Mouse (Mus musculus): ENCODE data around the gene Ccdc92b. TPM values are rescaled to one million over a fixed set of nuclear protein-coding genes. Genes with fewer than 3 reads are reported as not detected.

Ccdc92b gene
- polyA plus RNA-seq, 1 experiment from 2014 or later = 3.3 TPM

GRCm38 (mm10) chr11:74589401-74590238 is 29.8 kb upstream of the Ccdc92b start:
- peak overlapping the region; percentile 61 for H3K4me2 ChIP-seq
- no peaks in the 10 kb centered on the region for H3K9me3 ChIP-seq
- no peaks in the 10 kb centered on the region for H3K36me3 ChIP-seq (replicated peaks)
- peak; percentile 94 for ATAC-seq (replicated peaks)
- H3K27ac ChIP-seq = peak overlapping the region; percentile 83
- peak overlapping the region; percentile 53 for H3K4me3 ChIP-seq
- 2% methylated on average over 66 of the region's 66 CpGs for WGBS
- peak overlapping the region; percentile 56 for H3K9ac ChIP-seq
- peaks cover 33% of the 10 kb centered on the region for H3K4me1 ChIP-seq
- H3K27me3 ChIP-seq (replicated peaks) = peaks cover 24% of the 10 kb centered on the region; the same call in 1 of the 2 replicates

GRCm38 (mm10) chr11:74590239-74590596 is 29.2 kb upstream of the Ccdc92b start:
- Histone ChIP-seq H3K4me1 (peaks cover 33% of the 10 kb centered on the region), H3K27me3 (replicated peaks) (peaks cover 24% of the 10 kb centered on the region; the same call in 1 of the 2 replicates), H3K27ac (peak overlapping the region; percentile 83), H3K4me2 (peak overlapping the region; percentile 61), H3K36me3 (replicated peaks) (no peaks in the 10 kb centered on the region), H3K4me3 (peak overlapping the region; percentile 53), H3K9me3 (no peaks in the 10 kb centered on the region), H3K9ac (peak overlapping the region; percentile 56)
- WGBS = under 1% methylated on average over 25 of the region's 25 CpGs
- ATAC-seq (replicated peaks) = peak; percentile 55; the same call in 1 of the 2 replicates

GRCm38 (mm10) chr11:74590691-74591090 is 28.7 kb upstream of the Ccdc92b start:
- no peaks in the 10 kb centered on the region for H3K36me3 ChIP-seq (replicated peaks)
- H3K9ac ChIP-seq = peak overlapping the region; percentile 56
- H3K27me3 ChIP-seq (replicated peaks) = peaks cover 24% of the 10 kb centered on the region; the same call in 1 of the 2 replicates
- H3K4me3 ChIP-seq = peak overlapping the region; percentile 53
- peak overlapping the region; percentile 61 for H3K4me2 ChIP-seq
- peaks cover 33% of the 10 kb centered on the region for H3K4me1 ChIP-seq
- 22% methylated on average over 13 of the region's 13 CpGs for WGBS
- H3K27ac ChIP-seq = peak overlapping the region; percentile 83
- no peak for ATAC-seq (replicated peaks)
- H3K9me3 ChIP-seq = no peaks in the 10 kb centered on the region

- no peak for ATAC-seq (replicated peaks)
- 86% methylated on average over 3 of the region's 3 CpGs for WGBS
- H3K4me1 ChIP-seq = peaks cover 24% of the 10 kb centered on the region
- no peaks in the 10 kb centered on the region for H3K9me3 ChIP-seq
- no peak overlapping the region for H3K4me3 ChIP-seq
- H3K27ac ChIP-seq = no peak overlapping the region
- H3K4me2 ChIP-seq = no peak overlapping the region
- H3K36me3 ChIP-seq (replicated peaks) = no peaks in the 10 kb centered on the region
- H3K9ac ChIP-seq = no peak overlapping the region
- peaks cover 24% of the 10 kb centered on the region; the same call in 1 of the 2 replicates for H3K27me3 ChIP-seq (replicated peaks)
Observed at GRCm38 (mm10) chr11:74592246-74592645, 27.2 kb upstream of the Ccdc92b start.

- Histone ChIP-seq H3K27me3 (replicated peaks) (no peaks in the 10 kb centered on the region; the same call in 1 of the 2 replicates), H3K9ac (no peak overlapping the region), H3K9me3 (no peaks in the 10 kb centered on the region), H3K4me3 (no peak overlapping the region), H3K4me2 (no peak overlapping the region), H3K4me1 (no peaks in the 10 kb centered on the region), H3K27ac (no peak overlapping the region), H3K36me3 (replicated peaks) (no peaks in the 10 kb centered on the region)
- ATAC-seq (replicated peaks) = no peak
- WGBS = 83% methylated on average over 4 of the region's 4 CpGs
Observed at GRCm38 (mm10) chr11:74597283-74597989, 22.0 kb upstream of the Ccdc92b start.

- H3K27ac ChIP-seq = no peak overlapping the region
- H3K27me3 ChIP-seq (replicated peaks) = no peaks in the 10 kb centered on the region; the same call in 1 of the 2 replicates
- no peaks in the 10 kb centered on the region for H3K9me3 ChIP-seq
- no peaks in the 10 kb centered on the region for H3K4me1 ChIP-seq
- H3K9ac ChIP-seq = no peak overlapping the region
- H3K4me3 ChIP-seq = no peak overlapping the region
- no peak overlapping the region for H3K4me2 ChIP-seq
- H3K36me3 ChIP-seq (replicated peaks) = no peaks in the 10 kb centered on the region
- ATAC-seq (replicated peaks) = no peak
Observed at GRCm38 (mm10) chr11:74597990-74598337, 21.4 kb upstream of the Ccdc92b start.

GRCm38 (mm10) chr11:74602286-74602685 is 17.1 kb upstream of the Ccdc92b start:
- no peak overlapping the region for H3K9ac ChIP-seq
- no peaks in the 10 kb centered on the region for H3K4me1 ChIP-seq
- 82% methylated on average over 1 of the region's 1 CpGs for WGBS
- H3K36me3 ChIP-seq (replicated peaks) = no peaks in the 10 kb centered on the region
- no peak overlapping the region for H3K4me3 ChIP-seq
- no peak overlapping the region for H3K4me2 ChIP-seq
- no peaks in the 10 kb centered on the region for H3K27me3 ChIP-seq (replicated peaks)
- H3K27ac ChIP-seq = no peak overlapping the region
- no peak for ATAC-seq (replicated peaks)
- no peaks in the 10 kb centered on the region for H3K9me3 ChIP-seq

GRCm38 (mm10) chr11:74610068-74610467 is 9.3 kb upstream of the Ccdc92b start:
- WGBS = 27% methylated on average over 5 of the region's 5 CpGs
- H3K27me3 ChIP-seq (replicated peaks) = peaks cover 34% of the 10 kb centered on the region
- no peak for ATAC-seq (replicated peaks)
- H3K4me2 ChIP-seq = peak overlapping the region; percentile 84
- no peaks in the 10 kb centered on the region for H3K9me3 ChIP-seq
- H3K4me1 ChIP-seq = peaks cover 9% of the 10 kb centered on the region
- no peak overlapping the region for H3K27ac ChIP-seq
- peak overlapping the region; percentile 43 for H3K4me3 ChIP-seq
- H3K9ac ChIP-seq = 0 out of 2 replicates have a peak overlapping the region, but pooled peaks have one; percentile 43
- H3K36me3 ChIP-seq (replicated peaks) = no peaks in the 10 kb centered on the region

GRCm38 (mm10) chr11:74610545-74611176 is 8.7 kb upstream of the Ccdc92b start, which contains the start of gene Rap1gap2:
Gene Rap1gap2 (minus strand): TSS chr11:74610915.
- Histone ChIP-seq H3K9me3 (no peaks in the 10 kb centered on the region), H3K27ac (no peak within 1 kb of the TSS), H3K4me1 (peaks cover 9% of the 10 kb centered on the region), H3K4me3 (peak within 1 kb of the TSS; percentile 43), H3K9ac (peak within 1 kb of the TSS; percentile 43), H3K36me3 (replicated peaks) (no peaks in the 10 kb centered on the region), H3K4me2 (peak within 1 kb of the TSS; percentile 84), H3K27me3 (replicated peaks) (peaks cover 34% of the 10 kb centered on the region)
- 1% methylated on average over 50 of the region's 50 CpGs for WGBS
- ATAC-seq (replicated peaks) = peak; percentile 30; the same call in 1 of the 2 replicates

- no peak overlapping the region for H3K4me3 ChIP-seq
- no peak overlapping the region for H3K27ac ChIP-seq
- H3K36me3 ChIP-seq (replicated peaks) = no peaks in the 10 kb centered on the region
- no peaks in the 10 kb centered on the region for H3K9me3 ChIP-seq
- peak overlapping the region; percentile 84; the same call in 1 of the 2 replicates for H3K4me2 ChIP-seq
- H3K9ac ChIP-seq = no peak overlapping the region
- ATAC-seq (replicated peaks) = no peak
- peaks cover 9% of the 10 kb centered on the region for H3K4me1 ChIP-seq
- peaks cover 34% of the 10 kb centered on the region for H3K27me3 ChIP-seq (replicated peaks)
- 22% methylated on average over 7 of the region's 7 CpGs for WGBS
Observed at GRCm38 (mm10) chr11:74611437-74611836, 8.0 kb upstream of the Ccdc92b start.

- WGBS = 62% methylated on average over 4 of the region's 4 CpGs
- peaks cover 34% of the 10 kb centered on the region for H3K27me3 ChIP-seq (replicated peaks)
Observed at GRCm38 (mm10) chr11:74613428-74613827, 6.0 kb upstream of the Ccdc92b start.

GRCm38 (mm10) chr11:74615571-74615970 is 3.8 kb upstream of the Ccdc92b start:
- Histone ChIP-seq H3K4me3 (no peak overlapping the region), H3K27me3 (replicated peaks) (peaks cover 17% of the 10 kb centered on the region), H3K4me2 (no peak overlapping the region), H3K9me3 (no peaks in the 10 kb centered on the region), H3K27ac (no peak overlapping the region), H3K36me3 (replicated peaks) (no peaks in the 10 kb centered on the region), H3K4me1 (peaks cover 16% of the 10 kb centered on the region), H3K9ac (no peak overlapping the region)
- no peak for ATAC-seq (replicated peaks)
- 62% methylated on average over 5 of the region's 5 CpGs for WGBS

More at GRCm38 (mm10) chr11:74613428-74613827, 6.0 kb upstream of the Ccdc92b start:
- ATAC-seq (replicated peaks) = no peak
- Histone ChIP-seq H3K4me1 (peaks cover 9% of the 10 kb centered on the region), H3K4me2 (no peak overlapping the region), H3K4me3 (no peak overlapping the region), H3K9ac (no peak overlapping the region), H3K27ac (no peak overlapping the region), H3K36me3 (replicated peaks) (no peaks in the 10 kb centered on the region), H3K9me3 (no peaks in the 10 kb centered on the region)

Measured in midbrain, embryonic 15.5 days (tissue).